Mouse (Mus musculus) urinary bladder, postnatal 10 days (tissue): ENCODE results near the gene Pigq.

ENCODE experiments used
- DNase-seq: peaks from one replicate; pipeline ENCODE4 v3.0.0; 2022; ENCODE audit warnings: low spot score

Pigq gene

GRCm38 (mm10) chr17:25882306-25882705, 62.4 kb downstream of the Pigq start:
- no peak for DNase-seq

GRCm38 (mm10) chr17:25881691-25882090, 63.0 kb downstream of the Pigq start:
- DNase-seq, result no peak

GRCm38 (mm10) chr17:25880913-25881641, 63.7 kb downstream of the Pigq start:
- DNase-seq, result no peak

GRCm38 (mm10) chr17:25880196-25880910, 64.4 kb downstream of the Pigq start, which contains the start of gene Wfikkn1:
Gene Wfikkn1, minus strand, starts transcription at chr17:25880858.
- no peak for DNase-seq

GRCm38 (mm10) chr17:25879750-25880149, 65.0 kb downstream of the Pigq start:
- no peak for DNase-seq

GRCm38 (mm10) chr17:25879261-25879660, 65.5 kb downstream of the Pigq start:
- no peak for DNase-seq

- no peak for DNase-seq
Measured at GRCm38 (mm10) chr17:25878611-25879180, 66.0 kb downstream of the Pigq start.

- no peak for DNase-seq
Measured at GRCm38 (mm10) chr17:25877741-25878610, 66.8 kb downstream of the Pigq start.

- DNase-seq, result no peak
Measured at GRCm38 (mm10) chr17:25877025-25877424, 67.7 kb downstream of the Pigq start.
